Comparison of ENCODE assay signal across 1 mouse cellular context in genomic region chr4:43478906-43479832, GRCm38 (mm10).
TF ChIP-seq lines count a peak whose summit lies in the region.

No protein-coding gene starts in this region.

TF ChIP-seq in ES-E14, 5 proteins besides CTCF, POLR2A, EP300 and RAD21:
- TF ChIP-seq ZC3H11A (IDR thresholded peaks at IDR 0.05; ENCODE audit: borderline replicate concordance, low read depth, low read length) (no peak), MAFK (IDR thresholded peaks at IDR 0.05; ENCODE audit: insufficient read depth, low read depth, low read length) (no peak), ZNF384 (IDR thresholded peaks at IDR 0.05; ENCODE audit: low read depth, low read length) (no peak), CHD2 (IDR thresholded peaks at IDR 0.05; ENCODE audit: low read depth, low read length) (no peak), HCFC1 (IDR thresholded peaks at IDR 0.05; ENCODE audit: borderline replicate concordance, insufficient read depth, low read length) (no peak)
TF ChIP-seq in ES-E14: peak in this region for 0.
